Mouse (Mus musculus): ENCODE measurements around the gene Sfrp4. TPM values are rescaled to one million over a fixed set of nuclear protein-coding genes. Genes with fewer than 3 reads are reported as not detected.

Gene Sfrp4
- polyA plus RNA-seq, 1 experiment = 22.8 TPM

DNA sequence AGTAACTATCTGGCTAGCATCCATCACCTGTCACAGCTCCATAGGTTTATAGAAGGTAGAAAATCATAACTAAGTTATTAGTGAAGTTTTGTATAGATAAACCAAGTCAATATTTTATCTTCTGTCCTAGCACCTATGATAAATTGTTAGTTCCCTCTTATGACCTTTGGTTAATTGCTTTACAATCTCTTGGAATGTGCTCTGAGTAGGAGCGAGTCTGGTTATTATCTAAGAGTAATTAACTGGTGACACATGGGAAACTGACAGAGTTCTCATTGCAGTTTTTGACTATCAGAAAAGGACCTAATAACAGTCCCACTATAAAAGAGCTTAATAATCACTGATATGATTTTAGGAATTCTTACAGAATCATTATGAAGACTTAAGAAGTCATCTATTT, 20.6 kb downstream of the Sfrp4 start:
- 79% methylated on average over 1 of the region's 1 CpGs for WGBS
- H3K27ac ChIP-seq (ENCODE audit: control insufficient read depth, insufficient read depth, low read depth, low read length, poor library complexity) = no peak overlapping the region
- TF ChIP-seq CTCF (IDR thresholded peaks at IDR 0.05; ENCODE audit: control insufficient read depth, insufficient read depth, low read length) (no peak), POLR2A (IDR thresholded peaks at IDR 0.05; ENCODE audit: borderline replicate concordance, control insufficient read depth, low read depth, low read length) (no peak)
- H3K4me1 ChIP-seq (ENCODE audit: control insufficient read depth, insufficient read depth, low read length) = no peaks in the 10 kb centered on the region; the same call in 1 of the 2 replicates
- H3K4me3 ChIP-seq (replicated peaks; ENCODE audit: control insufficient read depth, low read depth, low read length) = no peak overlapping the region

- H3K27ac ChIP-seq (ENCODE audit: control insufficient read depth, insufficient read depth, low read depth, low read length, poor library complexity) = no peak overlapping the region
- TF ChIP-seq CTCF (IDR thresholded peaks at IDR 0.05; ENCODE audit: control insufficient read depth, insufficient read depth, low read length) (no peak), POLR2A (IDR thresholded peaks at IDR 0.05; ENCODE audit: borderline replicate concordance, control insufficient read depth, low read depth, low read length) (no peak)
- H3K4me3 ChIP-seq (replicated peaks; ENCODE audit: control insufficient read depth, low read depth, low read length) = no peak overlapping the region
- 60% methylated on average over 2 of the region's 2 CpGs for WGBS
- no peaks in the 10 kb centered on the region for H3K4me1 ChIP-seq (ENCODE audit: control insufficient read depth, insufficient read depth, low read length)
These were observed 21.3 kb downstream of the Sfrp4 start for GRCm38 (mm10) chr13:19644225-19644624.

DNA sequence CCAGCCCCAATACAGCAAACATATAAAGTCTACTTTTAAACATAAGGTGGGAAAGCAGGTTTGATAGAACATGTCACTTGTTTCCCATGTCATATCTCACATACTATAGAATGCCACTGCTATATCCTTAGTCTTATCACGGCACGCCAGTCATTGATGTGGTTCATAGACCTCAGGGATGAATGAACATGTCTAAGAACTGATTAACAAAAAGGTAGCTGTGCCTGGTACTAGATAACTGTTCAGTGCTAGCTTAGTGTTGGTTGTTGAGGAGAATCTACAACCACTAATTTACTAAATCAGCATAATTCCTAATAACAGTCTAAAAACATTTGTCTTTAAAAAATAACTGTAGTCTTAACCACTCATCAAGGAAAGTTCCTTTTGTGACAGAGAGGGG, 26.9 kb downstream of the Sfrp4 start:
- no peaks in the 10 kb centered on the region for H3K4me1 ChIP-seq (ENCODE audit: control insufficient read depth, insufficient read depth, low read length)
- no peak overlapping the region for H3K4me3 ChIP-seq (replicated peaks; ENCODE audit: control insufficient read depth, low read depth, low read length)
- H3K27ac ChIP-seq (ENCODE audit: control insufficient read depth, insufficient read depth, low read depth, low read length, poor library complexity) = no peak overlapping the region
- 65% methylated on average over 2 of the region's 2 CpGs for WGBS
- TF ChIP-seq POLR2A (IDR thresholded peaks at IDR 0.05; ENCODE audit: borderline replicate concordance, control insufficient read depth, low read depth, low read length) (no peak), CTCF (IDR thresholded peaks at IDR 0.05; ENCODE audit: control insufficient read depth, insufficient read depth, low read length) (no peak)

- Histone ChIP-seq H3K4me3 (replicated peaks; ENCODE audit: control insufficient read depth, low read depth, low read length) (no peak overlapping the region), H3K4me1 (ENCODE audit: control insufficient read depth, insufficient read depth, low read length) (no peaks in the 10 kb centered on the region), H3K27ac (ENCODE audit: control insufficient read depth, insufficient read depth, low read depth, low read length, poor library complexity) (no peak overlapping the region)
- WGBS = 69% methylated on average over 2 of the region's 2 CpGs
- TF ChIP-seq CTCF (IDR thresholded peaks at IDR 0.05; ENCODE audit: control insufficient read depth, insufficient read depth, low read length) = no peak
- no peak for TF ChIP-seq POLR2A (IDR thresholded peaks at IDR 0.05; ENCODE audit: borderline replicate concordance, control insufficient read depth, low read depth, low read length)
These were observed 29.5 kb downstream of the Sfrp4 start for GRCm38 (mm10) chr13:19652405-19652804.

- Histone ChIP-seq H3K27ac (ENCODE audit: control insufficient read depth, insufficient read depth, low read depth, low read length, poor library complexity) (no peak overlapping the region), H3K4me1 (ENCODE audit: control insufficient read depth, insufficient read depth, low read length) (no peaks in the 10 kb centered on the region), H3K4me3 (replicated peaks; ENCODE audit: control insufficient read depth, low read depth, low read length) (no peak overlapping the region)
- WGBS = 80% methylated on average over 4 of the region's 4 CpGs
- TF ChIP-seq POLR2A (IDR thresholded peaks at IDR 0.05; ENCODE audit: borderline replicate concordance, control insufficient read depth, low read depth, low read length) = no peak
- TF ChIP-seq CTCF (IDR thresholded peaks at IDR 0.05; ENCODE audit: control insufficient read depth, insufficient read depth, low read length) = no peak
These were observed 45.6 kb downstream of the Sfrp4 start for GRCm38 (mm10) chr13:19668355-19669140.

DNA sequence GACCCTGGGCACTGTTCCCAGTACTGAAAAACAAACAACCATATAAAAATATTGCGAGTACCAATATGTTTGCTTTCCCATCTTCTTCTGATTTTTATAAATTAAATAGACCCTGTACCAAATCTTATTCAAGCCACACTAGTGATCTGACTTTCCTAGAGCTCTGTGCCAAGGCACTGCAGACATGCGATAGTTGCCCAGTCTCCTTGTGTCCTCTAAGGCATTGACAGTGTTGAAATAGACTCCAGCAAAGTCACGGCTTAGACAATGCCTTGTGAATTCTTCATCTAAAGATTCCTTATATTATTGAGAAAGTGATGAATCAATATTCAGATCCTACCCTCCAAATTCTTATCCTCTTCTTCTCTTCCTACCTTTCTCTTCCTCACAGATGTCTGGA, 51.1 kb downstream of the Sfrp4 start:
- 81% methylated on average over 3 of the region's 3 CpGs for WGBS
- Histone ChIP-seq H3K4me1 (ENCODE audit: control insufficient read depth, insufficient read depth, low read length) (no peaks in the 10 kb centered on the region), H3K4me3 (replicated peaks; ENCODE audit: control insufficient read depth, low read depth, low read length) (no peak overlapping the region), H3K27ac (ENCODE audit: control insufficient read depth, insufficient read depth, low read depth, low read length, poor library complexity) (no peak overlapping the region)
- TF ChIP-seq POLR2A (IDR thresholded peaks at IDR 0.05; ENCODE audit: borderline replicate concordance, control insufficient read depth, low read depth, low read length) (no peak), CTCF (IDR thresholded peaks at IDR 0.05; ENCODE audit: control insufficient read depth, insufficient read depth, low read length) (no peak)

DNA sequence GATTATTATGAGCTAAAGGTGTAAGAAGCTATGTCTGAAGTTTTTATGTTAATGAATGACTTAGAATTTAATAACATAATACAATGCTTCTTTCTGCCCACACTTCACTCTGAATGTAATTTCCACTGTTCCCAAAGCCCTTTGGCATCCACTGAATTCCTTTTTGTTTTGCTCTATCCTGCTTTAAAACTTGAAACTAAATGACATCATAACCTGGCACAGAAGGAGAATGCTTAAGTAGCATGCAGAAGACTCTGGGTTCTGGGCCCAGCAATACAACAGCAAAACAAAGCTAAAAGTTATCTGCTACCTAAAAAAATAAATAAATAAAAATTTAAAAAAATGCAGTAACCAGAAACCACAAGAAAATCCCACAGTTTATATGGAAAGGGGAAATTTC, 51.7 kb downstream of the Sfrp4 start:
- Histone ChIP-seq H3K4me1 (ENCODE audit: control insufficient read depth, insufficient read depth, low read length) (no peaks in the 10 kb centered on the region), H3K4me3 (replicated peaks; ENCODE audit: control insufficient read depth, low read depth, low read length) (no peak overlapping the region), H3K27ac (ENCODE audit: control insufficient read depth, insufficient read depth, low read depth, low read length, poor library complexity) (no peak overlapping the region)
- no peak for TF ChIP-seq POLR2A (IDR thresholded peaks at IDR 0.05; ENCODE audit: borderline replicate concordance, control insufficient read depth, low read depth, low read length)
- no peak for TF ChIP-seq CTCF (IDR thresholded peaks at IDR 0.05; ENCODE audit: control insufficient read depth, insufficient read depth, low read length)

Other genes starting within 250 kb of the Sfrp4 start
- gene Stard3nl, start 227.3 kb upstream of the Sfrp4 start, polyA plus RNA-seq (2011; ENCODE audit: insufficient read depth, insufficient read length, low replicate concordance, missing spikeins) = 7.4 and 10.7 TPM in 2 replicates
- gene Epdr1, start 3.2 kb upstream of the Sfrp4 start, polyA plus RNA-seq (2011; ENCODE audit: insufficient read depth, insufficient read length, low replicate concordance, missing spikeins) = 3.1 and 11.8 TPM in 2 replicates
- gene Nme8, start 74.7 kb downstream of the Sfrp4 start, polyA plus RNA-seq (2011; ENCODE audit: insufficient read depth, insufficient read length, low replicate concordance, missing spikeins) = not detected in 2 replicates
- gene Gpr141, start 201.2 kb downstream of the Sfrp4 start, polyA plus RNA-seq (2011; ENCODE audit: insufficient read depth, insufficient read length, low replicate concordance, missing spikeins) = 4.6 and 16.8 TPM in 2 replicates